Mouse (Mus musculus) forebrain, postnatal 0 days (tissue): ENCODE measurements at regions not wholly inside any gene's neighbourhood (a gene's known extent, or its start where the extent isn't known, plus 50 kb on each side); places are given as distances from the start of the nearest gene placed in this dataset.

Experiments used
- ATAC-seq: fragments of 200-750 bp; cut with Nextera tagmentation; 2 replicates; pipeline ENCODE4 v1.8.0; 2017; ENCODE audit warnings: mild to moderate bottlenecking, moderate library complexity
- DNase-seq: peaks from one replicate; pipeline ENCODE4 v3.0.0-alpha.2; 2015
- H3K27ac ChIP-seq: fragments of 300-500 bp; sonication (generic); 2 replicates; pipeline ENCODE4 v1.5.1; 2014; ENCODE audit warnings: low read depth, mild to moderate bottlenecking, antibody characterized with exemption, low read length, moderate library complexity, mixed read lengths
- H3K27me3 ChIP-seq: fragments of 300-500 bp; sonication (generic); 2 replicates; pipeline ENCODE4 v1.6.1; 2014; ENCODE audit warnings: mild to moderate bottlenecking, low read length, mixed read lengths; ENCODE audit not compliant: insufficient read depth
- H3K36me3 ChIP-seq: fragments of 300-500 bp; sonication (generic); 2 replicates; pipeline ENCODE4 v1.6.1; 2014; ENCODE audit warnings: mild to moderate bottlenecking, moderate library complexity; ENCODE audit not compliant: insufficient read depth
- H3K4me1 ChIP-seq: fragments of 300-500 bp; sonication (generic); 2 replicates; pipeline ENCODE4 v1.6.1; 2014; ENCODE audit warnings: antibody characterized with exemption; ENCODE audit not compliant: insufficient read depth
- H3K4me2 ChIP-seq: fragments of 300-500 bp; sonication (generic); 2 replicates; pipeline ENCODE4 v1.6.1; 2014; ENCODE audit warnings: low read depth, mild to moderate bottlenecking, moderate library complexity
- H3K4me3 ChIP-seq: fragments of 300-500 bp; sonication (generic); 2 replicates; pipeline ENCODE4 v1.5.1; 2014; ENCODE audit warnings: low read depth, low read length, mixed read lengths
- H3K9ac ChIP-seq: fragments of 300-500 bp; sonication (generic); 2 replicates; pipeline ENCODE4 v1.6.1; 2014; ENCODE audit warnings: mild to moderate bottlenecking
- H3K9me3 ChIP-seq: fragments of 300-500 bp; sonication (generic); 2 replicates; pipeline ENCODE4 v1.6.1; 2016; ENCODE audit warnings: low read length
- CTCF ChIP-seq: sonication (generic); IDR thresholded peaks from 2 replicates; pipeline ENCODE4 v1.5.1; 2016; ENCODE audit warnings: antibody characterized with exemption, control low read depth, low read depth
- WGBS: fragments of 180-500 bp; shearing (Covaris S2); extraction: QIAGEN DNeasy Blood & Tissue Kit; methylation state at CpG from one replicate; pipeline ENCODE4 v1.1.7; 2014; 5-methylcytosine and 5-hydroxymethylcytosine counted together

GRCm38 (mm10) chr17:3792597-3792996, 96.5 kb upstream of the Nox3 start:
- no peak overlapping the region for H3K27ac ChIP-seq
- no peaks in the 10 kb centered on the region for H3K27me3 ChIP-seq
- no peaks in the 10 kb centered on the region for H3K4me1 ChIP-seq
- H3K4me2 ChIP-seq, result no peak overlapping the region
- ATAC-seq, result peak; percentile 82
- peak; percentile 68 for DNase-seq
- no peak overlapping the region for H3K4me3 ChIP-seq
- TF ChIP-seq CTCF, result peak; percentile 74
- 23% methylated on average over 2 of the region's 2 CpGs for WGBS
- no peak overlapping the region for H3K9ac ChIP-seq
- no peaks in the 10 kb centered on the region for H3K9me3 ChIP-seq
- no peaks in the 10 kb centered on the region for H3K36me3 ChIP-seq

DNA sequence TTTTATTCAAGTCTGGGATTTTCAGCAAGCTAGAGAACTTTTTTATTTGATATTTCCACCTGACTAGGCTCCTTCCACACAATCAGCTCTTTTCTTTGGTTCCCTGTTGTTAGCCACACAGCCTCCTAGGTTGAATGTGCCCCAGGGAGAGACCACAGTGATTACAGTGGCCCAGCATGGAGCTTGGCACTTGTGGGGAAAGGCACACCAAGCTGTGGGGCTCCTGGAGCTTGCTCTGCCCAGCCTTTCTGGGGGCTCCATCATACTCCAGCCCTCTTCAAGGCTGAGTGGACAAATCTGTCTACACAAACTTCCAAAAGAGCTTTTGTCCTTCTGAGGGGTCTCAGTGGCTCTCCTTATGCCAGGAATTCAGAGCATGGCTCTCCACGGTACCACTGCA, 86.1 kb upstream of the Nox3 start:
- no peak for TF ChIP-seq CTCF
- Histone ChIP-seq H3K9ac (no peak overlapping the region), H3K36me3 (no peaks in the 10 kb centered on the region), H3K27ac (no peak overlapping the region), H3K4me2 (no peak overlapping the region), H3K4me3 (no peak overlapping the region), H3K9me3 (no peaks in the 10 kb centered on the region), H3K27me3 (no peaks in the 10 kb centered on the region), H3K4me1 (no peaks in the 10 kb centered on the region)
- WGBS, result 12% methylated on average over 1 of the region's 1 CpGs
- ATAC-seq (no peak), DNase-seq (no peak)

DNA sequence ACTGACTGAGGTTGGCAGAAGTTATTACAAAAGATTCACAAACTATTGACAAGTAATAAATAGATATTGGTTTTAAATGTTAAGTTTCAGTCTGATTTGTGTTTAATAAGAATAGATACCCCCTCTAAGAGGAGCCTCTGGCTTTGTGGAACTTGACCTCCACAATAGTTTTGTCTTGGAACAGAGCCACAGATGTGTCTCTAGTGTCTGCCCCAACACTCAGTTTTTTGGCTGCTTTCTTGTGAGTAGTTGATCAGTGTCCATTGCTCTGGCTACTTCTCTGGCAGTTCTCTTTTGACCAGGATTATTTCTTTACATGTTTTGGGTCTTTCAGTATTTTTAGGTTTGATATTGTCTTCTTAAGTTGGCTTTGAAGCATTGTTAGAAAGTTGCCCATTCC, 81.6 kb upstream of the Nox3 start:
- no peak overlapping the region for H3K4me3 ChIP-seq
- no peaks in the 10 kb centered on the region for H3K36me3 ChIP-seq
- H3K4me2 ChIP-seq, result no peak overlapping the region
- no peak overlapping the region for H3K9ac ChIP-seq
- H3K9me3 ChIP-seq, result no peaks in the 10 kb centered on the region
- H3K27ac ChIP-seq, result no peak overlapping the region
- ATAC-seq, result no peak
- H3K4me1 ChIP-seq, result no peaks in the 10 kb centered on the region
- DNase-seq, result no peak
- H3K27me3 ChIP-seq, result no peaks in the 10 kb centered on the region
- no peak for TF ChIP-seq CTCF

DNA sequence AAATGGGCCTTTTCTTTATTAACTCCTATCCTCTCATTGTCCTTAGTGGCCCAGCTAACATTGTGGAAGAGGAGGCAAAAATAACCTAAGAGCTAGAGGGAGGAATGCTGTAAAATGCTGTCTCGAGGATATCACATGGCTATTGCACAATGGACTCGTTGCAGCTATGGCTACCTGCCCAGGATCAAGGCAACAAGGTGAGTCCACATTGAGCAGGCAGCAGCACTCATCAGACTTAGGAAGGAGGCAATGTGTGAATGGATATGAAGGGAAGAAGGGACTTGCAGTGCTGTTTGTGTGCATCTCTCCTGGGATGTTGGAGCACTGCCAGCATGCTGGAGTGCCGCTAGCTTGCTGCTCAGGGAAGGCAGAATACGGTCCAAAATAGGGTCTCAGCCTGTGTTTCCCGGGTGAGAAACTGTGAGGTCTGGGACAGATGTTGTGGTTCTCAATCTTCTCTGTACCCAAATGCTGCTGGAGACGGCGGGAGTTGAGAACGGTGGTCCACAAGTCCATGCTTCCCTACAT, 51.8 kb upstream of the Nox3 start:
- no peak for TF ChIP-seq CTCF
- H3K4me1 ChIP-seq, result no peaks in the 10 kb centered on the region

More for the DNA sequence above, 51.8 kb upstream of the Nox3 start:
- DNase-seq, result peak; percentile 34
- ATAC-seq, result no peak
- no peak overlapping the region for H3K27ac ChIP-seq
- H3K4me3 ChIP-seq, result no peak overlapping the region
- no peak overlapping the region for H3K4me2 ChIP-seq
- H3K36me3 ChIP-seq, result no peaks in the 10 kb centered on the region
- H3K9ac ChIP-seq, result no peak overlapping the region
- no peaks in the 10 kb centered on the region for H3K27me3 ChIP-seq
- 69% methylated on average over 8 of the region's 8 CpGs for WGBS
- no peaks in the 10 kb centered on the region for H3K9me3 ChIP-seq
